Mouse (Mus musculus) ovary, postnatal 14 days (tissue): ENCODE results near the gene Prss21.
A peak's percentile ranks its signal among the peaks of the same experiment; 100 is the strongest.
"Not testable (repeated sequence)": the region's sequence is repeated elsewhere in the genome, so short reads cannot be mapped to it uniquely, and the experiment has no call there.

Source experiments
- DNase-seq: peaks from one replicate; pipeline ENCODE4 v3.0.0; 2022; ENCODE audit warnings: low spot score

Prss21 gene

GRCm38 (mm10) chr17:23862926-23863325 is 4.9 kb upstream of the Prss21 start:
- no peak for DNase-seq

GRCm38 (mm10) chr17:23868513-23868912 is 657 bp downstream of the Prss21 start:
- no peak for DNase-seq

GRCm38 (mm10) chr17:23873884-23874856 is 6.3 kb downstream of the Prss21 start:
- peak; percentile 38 for DNase-seq

GRCm38 (mm10) chr17:23876741-23877140 is 8.9 kb downstream of the Prss21 start:
- no peak for DNase-seq

DNA sequence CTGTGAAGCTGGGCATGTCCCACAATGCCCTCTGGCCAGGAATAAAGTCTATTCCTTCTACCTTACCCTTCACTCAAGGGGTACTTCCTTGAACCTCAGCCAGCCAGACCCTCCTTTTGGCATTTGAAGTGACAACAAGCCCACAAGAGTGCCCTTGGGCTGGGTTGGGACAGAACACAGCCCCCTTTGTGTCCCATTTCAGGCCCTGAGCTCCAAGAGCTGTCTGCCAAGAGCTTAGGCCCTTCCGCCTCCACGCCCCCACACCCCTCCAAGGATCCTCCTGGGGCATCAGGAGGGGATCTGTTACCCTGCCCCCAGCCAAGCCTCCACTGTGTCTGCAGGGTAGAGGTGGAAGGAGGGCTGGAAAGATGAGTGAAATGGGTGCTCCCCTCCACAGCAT is 9.3 kb downstream of the Prss21 start:
- no peak for DNase-seq

GRCm38 (mm10) chr17:23880576-23880975 is 12.7 kb downstream of the Prss21 start, which contains the start of the genes Dcpp1 and Dcpp2:
Gene Dcpp1 (plus strand): TSS chr17:23880876.
Gene Dcpp2 (plus strand): TSS chr17:23880880.
- DNase-seq, result not testable (repeated sequence)

GRCm38 (mm10) chr17:23917158-23917557 is 49.3 kb downstream of the Prss21 start, which contains the start of gene Dcpp3:
Gene Dcpp3 (plus strand): TSS chr17:23917458.
- DNase-seq, result not testable (repeated sequence)
